Comparison of ENCODE assay signal across 13 mouse cellular contexts in the genomic region with DNA sequence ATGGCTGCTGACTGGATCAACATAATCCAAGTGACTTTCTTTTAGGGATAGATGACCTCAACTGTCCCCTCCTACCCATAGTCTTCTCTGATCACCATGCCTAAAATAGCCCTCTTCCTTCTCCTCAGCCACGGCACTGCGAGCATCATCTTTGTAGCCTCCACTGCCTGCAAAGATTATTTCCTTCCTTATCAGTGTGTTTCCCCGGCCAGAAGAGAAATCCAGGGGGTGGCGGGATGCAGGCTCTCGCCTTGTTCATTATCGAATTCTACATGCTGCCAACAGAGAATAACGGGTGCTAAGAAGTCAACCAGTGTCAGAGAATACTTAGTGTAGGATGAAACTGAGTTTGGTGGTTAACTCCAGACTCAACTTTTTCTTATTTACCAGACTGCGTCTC.
DNase-seq lines count a peak whose midpoint lies in the region; ATAC-seq and TF ChIP-seq lines count a peak whose summit lies in the region.
"Had no signal": no experiment of that assay in that cellular context is flagged by ENCODE, and none has a peak within 500 bp of the region (broad histone marks: within the 10 kb centered on the region; RNA-seq: fewer than 3 reads in every experiment).

No protein-coding gene starts in this region.

- H3K4me1 ChIP-seq in kidney, embryonic 16.5 days (ENCODE audit: insufficient read depth, low read length): peaks cover 19% of the 10 kb centered on the region; the same call in 1 of the 2 replicates
- peaks cover 17% of the 10 kb centered on the region for H3K4me1 ChIP-seq in heart, embryonic 12.5 days (replicated peaks)
- peaks cover 8% of the 10 kb centered on the region; the same call in 1 of the 2 replicates for H3K4me1 ChIP-seq in intestine, postnatal 0 days (replicated peaks; ENCODE audit: control insufficient read depth, insufficient read depth, low read length)
- no peaks in the 10 kb centered on the region for H3K4me1 ChIP-seq in midbrain, embryonic 16.5 days (ENCODE audit: control insufficient read depth, insufficient read depth, low read length)

- peak overlapping the region; percentile 4; the same call in 1 of the 2 replicates for H3K4me2 ChIP-seq in kidney, embryonic 16.5 days (replicated peaks; ENCODE audit: low read depth, low read length)
- peak overlapping the region; percentile 55 for H3K4me2 ChIP-seq in heart, embryonic 12.5 days
- H3K4me2 ChIP-seq in intestine, postnatal 0 days (replicated peaks; ENCODE audit: low read depth): peak overlapping the region; percentile 22; the same call in 1 of the 2 replicates
- H3K4me2 ChIP-seq in midbrain, embryonic 16.5 days (ENCODE audit: low read length): no peak overlapping the region
- H3K4me2 ChIP-seq: limb, embryonic 12.5 days had no signal

- H3K9me3 ChIP-seq in kidney, embryonic 16.5 days (ENCODE audit: low read length): no peaks in the 10 kb centered on the region
- no peaks in the 10 kb centered on the region for H3K9me3 ChIP-seq in heart, embryonic 12.5 days (replicated peaks)
- no peaks in the 10 kb centered on the region for H3K9me3 ChIP-seq in intestine, postnatal 0 days (ENCODE audit: control insufficient read depth)
- no peaks in the 10 kb centered on the region for H3K9me3 ChIP-seq in midbrain, embryonic 16.5 days (replicated peaks; ENCODE audit: control insufficient read depth, low read length, poor library complexity, severe bottlenecking)

- 69% methylated on average over 8 of the region's 8 CpGs for WGBS in kidney, embryonic 16.5 days
- 8% methylated on average over 8 of the region's 8 CpGs for WGBS in heart, embryonic 12.5 days
- 45% methylated on average over 8 of the region's 8 CpGs for WGBS in intestine, postnatal 0 days
- 79% methylated on average over 8 of the region's 8 CpGs for WGBS in midbrain, embryonic 16.5 days

- no peak overlapping the region for H3K9ac ChIP-seq in kidney, embryonic 16.5 days (replicated peaks; ENCODE audit: low read length)
- no peak overlapping the region for H3K9ac ChIP-seq in heart, embryonic 12.5 days
- H3K9ac ChIP-seq in intestine, postnatal 0 days (ENCODE audit: low read depth, low read length): no peak overlapping the region
- H3K9ac ChIP-seq in midbrain, embryonic 16.5 days (ENCODE audit: low read depth, low read length): no peak overlapping the region
- H3K9ac ChIP-seq: limb, embryonic 12.5 days had no signal

- TF ChIP-seq CTCF in intestine, postnatal 0 days (IDR thresholded peaks at IDR 0.05; ENCODE audit: low read depth): no peak

- H3K27ac ChIP-seq in kidney, embryonic 16.5 days (ENCODE audit: low read length): no peak overlapping the region
- no peak overlapping the region for H3K27ac ChIP-seq in heart, embryonic 12.5 days (ENCODE audit: poor library complexity, severe bottlenecking)
- no peak overlapping the region for H3K27ac ChIP-seq in intestine, postnatal 0 days (ENCODE audit: low read depth, low read length)
- no peak overlapping the region for H3K27ac ChIP-seq in midbrain, embryonic 16.5 days (ENCODE audit: low read length)
- H3K27ac ChIP-seq: limb, embryonic 12.5 days had no signal

- DNase-seq in kidney, postnatal 25 days: no peak
- no peak for DNase-seq in gastrocnemius, adult 18-20 months (ENCODE audit: low spot score)
- no peak for DNase-seq in thymus, postnatal 10 days (ENCODE audit: low spot score in 2 of 2)
- DNase-seq: kidney, postnatal 4 days; thymus, adult 2 months had no signal

- H3K4me3 ChIP-seq in kidney, embryonic 16.5 days (ENCODE audit: low read length): no peak overlapping the region
- H3K4me3 ChIP-seq in heart, embryonic 12.5 days: no peak overlapping the region
- H3K4me3 ChIP-seq in intestine, postnatal 0 days (ENCODE audit: low read depth, low read length): no peak overlapping the region
- H3K4me3 ChIP-seq in midbrain, embryonic 16.5 days (ENCODE audit: low read depth, low read length): no peak overlapping the region
- H3K4me3 ChIP-seq: limb, embryonic 12.5 days; myocyte had no signal

- no peak for ATAC-seq in kidney, embryonic 16.5 days (ENCODE audit: low FRiP score, low TSS enrichment)
- no peak for ATAC-seq in heart, embryonic 12.5 days (ENCODE audit: insufficient number of reproducible peaks, low FRiP score)
- no peak for ATAC-seq in intestine, postnatal 0 days
- peak; percentile 80 for ATAC-seq in megakaryocyte-erythroid progenitor cell, adult 5-6 weeks (replicated peaks; ENCODE audit: low FRiP score, low TSS enrichment, poor library complexity, severe bottlenecking)
- no peak for ATAC-seq in midbrain, embryonic 16.5 days
- ATAC-seq: inflammation-experienced regulatory T-cells, adult 6 months had no signal

- no peaks in the 10 kb centered on the region for H3K36me3 ChIP-seq in kidney, embryonic 16.5 days (ENCODE audit: insufficient read depth, low read length)
- no peaks in the 10 kb centered on the region for H3K36me3 ChIP-seq in heart, embryonic 12.5 days
- no peaks in the 10 kb centered on the region for H3K36me3 ChIP-seq in intestine, postnatal 0 days (ENCODE audit: control insufficient read depth, insufficient read depth)
- no peaks in the 10 kb centered on the region for H3K36me3 ChIP-seq in midbrain, embryonic 16.5 days (ENCODE audit: control insufficient read depth, insufficient read depth, low read length)
- H3K36me3 ChIP-seq: limb, embryonic 12.5 days had no signal

- H3K27me3 ChIP-seq in kidney, embryonic 16.5 days (ENCODE audit: insufficient read depth, low read length): no peaks in the 10 kb centered on the region
- no peaks in the 10 kb centered on the region for H3K27me3 ChIP-seq in heart, embryonic 12.5 days (replicated peaks)
- no peaks in the 10 kb centered on the region for H3K27me3 ChIP-seq in intestine, postnatal 0 days (replicated peaks; ENCODE audit: control insufficient read depth, insufficient read depth, low read length)
- no peaks in the 10 kb centered on the region for H3K27me3 ChIP-seq in midbrain, embryonic 16.5 days (ENCODE audit: control insufficient read depth, insufficient read depth, low read depth, low read length)
- H3K27me3 ChIP-seq: limb, embryonic 12.5 days had no signal
